Mouse (Mus musculus) adrenal gland, adult 8-10 months (tissue): ENCODE measurements around the gene Sapcd1. TPM values are rescaled to one million over a fixed set of nuclear protein-coding genes. Genes with fewer than 3 reads are reported as not detected.

ENCODE experiments used
- DNase-seq: peaks from one replicate; pipeline ENCODE4 v3.0.0; 2022
- total RNA-seq, 4 experiments: library from RNA; stranded (reverse); gene quantifications; 2 replicates each; pipeline ENCODE4 v1.2.4; 2022

Gene Sapcd1
- 1 to 10 TPM in 2 of 4 experiments, under 1 TPM in 2; 0.91 to 2.8 (median 0.99) TPM for total RNA-seq

DNA sequence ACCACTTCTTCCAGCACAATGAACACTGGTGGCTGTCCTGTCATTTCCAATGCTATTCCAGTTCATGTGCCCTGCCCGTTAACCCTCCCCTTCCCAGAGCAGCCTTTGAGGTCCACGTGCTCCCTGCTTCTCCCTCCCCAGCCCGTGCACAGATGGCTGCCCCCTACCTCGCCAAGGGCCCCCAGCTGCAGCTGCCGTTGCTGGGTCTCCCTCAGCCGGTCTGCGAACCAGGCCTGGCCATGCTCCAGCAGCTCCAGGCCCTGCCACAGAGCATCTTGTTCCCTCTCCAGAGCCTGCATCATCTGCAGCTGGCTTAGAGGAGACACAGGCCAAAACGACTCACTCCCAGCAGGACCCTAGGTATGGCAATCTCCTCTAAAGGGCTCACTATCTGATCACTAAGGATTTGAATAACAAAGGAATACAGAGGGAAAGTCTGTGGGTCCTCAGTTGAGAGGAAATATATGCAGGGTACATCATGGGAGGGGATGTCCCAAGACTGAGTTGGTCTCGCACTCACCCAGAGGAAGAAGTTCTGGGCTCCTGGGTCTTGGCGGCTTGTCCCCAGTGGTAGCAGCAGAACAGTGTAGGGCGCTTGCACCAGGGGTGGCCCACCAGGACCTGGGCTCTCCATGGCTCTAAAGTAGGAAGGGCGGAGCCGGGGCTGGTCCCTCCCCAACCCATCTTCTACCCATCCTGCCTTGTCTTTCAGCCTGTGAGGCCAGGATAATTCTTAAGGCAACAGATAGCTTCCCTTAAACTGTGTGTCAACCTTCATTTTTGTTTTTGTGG is at the start of gene Sapcd1:
TSS of gene Sapcd1 (minus strand) at position 740 of the 792 bp plus-strand sequence.
- DNase-seq: no peak

DNA sequence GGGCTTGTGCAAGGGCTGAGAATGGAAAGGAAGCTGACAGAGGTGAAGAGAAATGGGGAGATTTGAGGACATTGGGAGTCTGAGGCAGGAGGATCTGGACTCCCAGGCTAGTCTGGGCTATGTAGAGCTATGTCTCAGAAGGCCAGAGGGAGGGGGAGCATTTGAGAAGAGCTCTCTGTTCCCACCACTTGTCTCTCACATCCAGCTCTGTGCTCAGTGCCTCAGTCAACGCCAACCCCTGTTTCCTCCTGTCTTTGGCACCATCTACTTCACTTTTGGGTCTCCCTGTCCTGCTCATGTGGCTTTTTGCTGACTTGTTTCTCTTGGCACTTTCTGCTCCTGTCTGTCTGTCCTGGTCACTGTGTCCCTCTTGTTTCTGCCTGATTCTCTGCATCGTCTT is 49.5 kb upstream of the Sapcd1 start:
- DNase-seq: no peak

DNA sequence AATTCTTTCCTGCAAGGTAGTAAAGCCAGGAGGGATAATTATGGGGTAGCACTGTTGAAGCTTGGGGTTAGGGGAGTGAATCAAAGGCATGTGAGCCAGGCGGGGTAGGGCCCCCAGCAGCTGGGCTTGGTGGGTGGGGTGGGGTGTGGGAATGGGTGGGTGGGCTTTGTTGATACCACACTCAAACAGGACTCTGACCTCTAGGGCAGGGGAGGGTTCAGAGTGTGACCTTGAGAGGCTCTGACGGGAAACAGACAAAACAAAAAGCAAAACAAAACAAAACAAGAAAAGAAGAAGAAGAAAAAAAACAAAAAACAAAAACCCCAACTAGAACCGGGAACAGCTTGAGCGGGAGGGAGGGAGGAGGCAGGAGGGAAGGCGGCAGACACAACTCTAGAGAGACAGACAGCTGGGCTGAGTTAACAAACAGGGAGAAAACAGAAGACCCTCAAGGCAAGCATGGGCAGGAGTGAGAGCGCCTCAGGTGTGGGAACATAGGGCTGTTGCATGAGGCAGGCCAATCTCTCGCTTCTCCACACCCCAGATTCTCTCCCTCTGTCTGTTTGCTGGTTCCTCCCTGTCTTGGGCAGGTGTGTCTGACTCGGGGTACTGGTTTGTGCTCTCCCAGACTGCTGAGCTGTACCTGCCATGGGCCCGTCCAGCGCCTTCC is 48.8 kb upstream of the Sapcd1 start, which contains the start of gene Ly6g6e:
TSS of gene Ly6g6e (plus strand) at position 396 of the 670 bp plus-strand sequence.
- no peak for DNase-seq

DNA sequence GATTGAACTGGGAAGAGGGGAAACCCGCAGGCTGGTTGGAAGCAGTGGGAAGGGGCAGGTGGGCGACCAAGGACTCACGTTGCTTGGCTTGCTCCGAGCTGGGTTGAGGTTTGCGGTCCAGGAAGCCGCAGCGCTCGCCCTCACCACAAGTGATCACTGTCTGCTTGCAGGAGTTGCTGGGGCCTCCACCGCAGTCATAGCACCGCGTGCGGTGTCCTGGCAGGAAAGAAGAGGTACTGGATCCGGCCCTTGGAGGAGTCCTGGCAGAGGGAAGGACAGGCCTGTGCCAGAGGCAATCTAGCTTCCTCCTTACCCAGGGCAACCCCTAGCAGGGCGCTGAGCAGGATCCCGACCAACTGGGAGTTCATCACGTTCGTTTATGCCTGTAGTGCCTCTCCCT is 46.3 kb upstream of the Sapcd1 start:
- no peak for DNase-seq

DNA sequence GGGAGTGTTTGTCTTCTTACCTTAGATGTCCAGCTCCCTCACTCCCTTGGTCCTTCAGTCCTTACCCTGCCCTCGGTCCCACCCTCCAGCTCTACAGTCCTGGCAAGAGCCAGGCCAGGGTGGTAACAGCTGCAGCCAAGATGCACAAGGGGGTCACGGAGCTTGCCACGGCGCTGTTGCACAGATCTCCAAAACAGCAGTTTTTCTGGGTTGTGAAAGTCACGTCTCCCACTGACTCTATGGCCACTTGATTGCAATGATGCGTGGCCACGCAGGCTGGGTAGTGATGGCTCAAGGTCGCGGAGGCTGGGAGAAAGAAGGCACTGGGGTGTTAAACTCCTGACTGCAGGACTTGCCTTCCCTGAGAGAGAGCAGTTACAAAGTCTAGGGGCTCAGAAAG is 43.6 kb upstream of the Sapcd1 start:
- DNase-seq: no peak

DNA sequence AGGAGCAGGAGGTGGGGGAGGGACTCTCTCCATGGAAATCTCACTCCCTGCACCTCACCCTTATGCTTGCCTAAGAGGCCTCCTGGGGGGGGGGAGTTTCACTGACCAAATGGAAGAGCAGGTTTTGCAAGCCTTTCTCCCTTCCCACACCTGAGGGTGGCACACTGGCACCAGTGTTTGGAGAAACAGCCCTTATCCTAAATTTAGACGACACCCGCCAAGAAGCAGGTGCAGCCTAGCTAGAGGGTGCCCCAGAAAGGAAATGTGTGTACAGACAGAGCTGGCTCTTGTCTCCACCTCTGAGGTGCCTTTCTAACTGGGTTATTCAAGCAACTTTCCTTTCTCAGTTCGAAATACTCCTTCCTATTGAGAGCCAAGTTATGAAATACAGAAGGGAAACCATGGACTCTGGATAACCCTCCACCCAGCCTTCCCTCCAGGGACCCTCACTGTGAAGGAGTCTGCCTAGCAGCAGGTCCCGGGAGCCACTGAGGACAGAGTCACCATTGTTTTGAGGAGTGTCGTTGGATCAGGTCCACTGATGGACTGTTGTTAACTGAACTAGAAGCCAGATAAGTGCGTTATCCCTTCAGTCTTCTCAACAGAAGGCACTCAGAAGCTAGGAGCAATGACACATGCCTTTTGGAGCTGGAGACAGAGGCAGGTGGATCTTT is 42.9 kb upstream of the Sapcd1 start:
- DNase-seq: no peak

DNA sequence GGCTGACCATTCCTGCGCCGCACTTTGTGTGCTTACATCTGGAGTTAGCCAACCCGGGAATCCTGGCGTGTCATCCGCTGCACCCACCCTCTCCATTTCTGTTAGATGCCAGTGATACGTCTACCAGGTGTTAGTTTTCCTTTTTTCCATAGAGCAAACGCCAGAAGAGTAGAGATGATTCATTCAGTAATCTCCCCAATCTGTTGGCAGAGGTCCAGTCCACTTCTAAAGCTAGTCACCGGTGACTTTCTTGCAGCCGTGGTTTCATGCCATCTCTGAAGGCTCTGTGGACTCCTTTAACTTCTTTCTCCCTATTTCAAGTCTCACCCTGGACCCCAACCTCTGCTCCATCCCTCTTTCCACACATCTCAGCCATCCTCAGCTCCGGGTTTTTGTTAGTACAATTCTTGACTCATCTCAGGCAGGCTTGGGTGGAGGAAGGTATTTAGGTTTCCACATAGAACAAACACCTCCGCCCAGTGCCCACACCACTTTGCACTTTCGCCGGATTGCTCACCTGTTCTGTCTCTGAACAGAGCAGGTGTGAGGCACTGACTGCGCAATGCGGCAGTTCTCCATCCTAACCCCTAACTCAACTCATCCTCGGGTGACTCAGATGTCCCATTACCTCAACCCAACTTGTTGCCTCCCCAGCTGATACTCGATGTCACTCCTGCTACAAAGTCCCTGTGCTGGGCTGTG is 40.5 kb upstream of the Sapcd1 start:
- DNase-seq: no peak

DNA sequence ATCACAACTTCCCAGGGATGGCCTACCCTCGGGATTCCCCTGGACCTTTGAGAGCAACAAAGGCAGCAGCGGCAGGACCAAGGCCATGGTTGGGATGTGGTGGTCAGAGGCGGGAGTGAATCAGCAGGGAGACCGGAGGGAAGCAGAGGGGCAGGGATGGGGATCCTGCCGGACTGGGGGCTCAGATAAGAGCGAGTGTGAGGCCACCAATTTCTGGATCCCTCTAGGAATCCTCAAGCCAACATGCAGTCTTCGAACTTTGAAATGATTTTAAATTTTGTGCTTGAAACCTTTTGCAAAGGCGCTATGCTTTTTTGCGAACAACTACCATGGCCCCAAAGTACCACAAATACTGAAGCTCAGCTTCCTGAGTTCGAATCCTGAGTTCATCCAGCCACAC is 38.3 kb upstream of the Sapcd1 start, which contains the start of gene Mpig6b:
TSS of gene Mpig6b (minus strand) at position 101 of the 400 bp plus-strand sequence.
- DNase-seq: no peak

DNA sequence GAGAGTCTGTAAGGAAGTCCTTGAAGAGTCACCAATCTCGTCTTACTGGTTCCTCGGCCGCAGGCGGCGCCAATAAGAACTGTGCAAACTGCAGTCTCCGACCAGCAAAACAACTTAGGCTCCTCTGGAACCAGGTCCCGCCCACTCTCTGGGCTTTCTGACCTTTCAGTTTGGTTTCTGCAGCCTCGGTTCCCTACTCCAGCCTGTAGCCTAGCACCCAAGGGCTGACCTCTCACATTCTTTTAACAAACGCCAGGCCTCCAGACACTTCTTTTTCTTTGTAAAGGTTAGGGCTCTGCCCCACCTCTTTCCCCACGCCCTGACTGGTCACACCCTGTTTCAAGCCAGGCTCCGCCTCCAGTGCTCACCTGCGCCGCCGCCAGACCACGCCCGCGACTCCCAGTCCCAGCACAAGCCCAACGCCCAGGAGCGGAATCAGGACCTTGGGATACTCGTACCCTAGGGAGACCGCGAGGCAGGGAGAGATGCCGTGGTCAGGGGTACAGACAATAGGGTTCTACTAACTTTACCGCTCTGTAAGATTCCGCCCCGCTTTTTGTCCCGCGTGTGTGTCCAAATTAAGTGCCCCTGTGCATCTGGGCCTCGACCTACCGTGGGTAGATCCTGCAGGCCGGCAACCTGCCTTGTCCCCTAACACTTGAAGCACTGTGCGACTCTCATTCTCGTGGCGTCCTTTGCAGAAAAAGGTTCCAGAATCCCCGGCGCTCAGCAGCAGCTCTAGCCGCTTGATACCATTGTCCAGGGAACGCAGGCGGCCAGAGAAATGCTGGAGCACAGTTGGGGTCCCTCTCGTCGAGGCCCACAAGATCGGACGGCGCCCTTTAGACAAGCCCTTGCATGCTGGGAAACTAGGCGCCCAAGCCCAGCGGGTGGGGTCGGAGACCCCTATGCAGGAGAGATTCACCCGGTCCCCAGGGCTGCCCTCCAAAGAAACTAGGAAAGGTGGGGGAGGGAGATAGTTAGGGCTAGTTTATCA is 37.4 kb upstream of the Sapcd1 start, which contains the start of gene Ly6g6c:
TSS of gene Ly6g6c (plus strand) at position 438 of the 997 bp plus-strand sequence.
- no peak for DNase-seq

DNA sequence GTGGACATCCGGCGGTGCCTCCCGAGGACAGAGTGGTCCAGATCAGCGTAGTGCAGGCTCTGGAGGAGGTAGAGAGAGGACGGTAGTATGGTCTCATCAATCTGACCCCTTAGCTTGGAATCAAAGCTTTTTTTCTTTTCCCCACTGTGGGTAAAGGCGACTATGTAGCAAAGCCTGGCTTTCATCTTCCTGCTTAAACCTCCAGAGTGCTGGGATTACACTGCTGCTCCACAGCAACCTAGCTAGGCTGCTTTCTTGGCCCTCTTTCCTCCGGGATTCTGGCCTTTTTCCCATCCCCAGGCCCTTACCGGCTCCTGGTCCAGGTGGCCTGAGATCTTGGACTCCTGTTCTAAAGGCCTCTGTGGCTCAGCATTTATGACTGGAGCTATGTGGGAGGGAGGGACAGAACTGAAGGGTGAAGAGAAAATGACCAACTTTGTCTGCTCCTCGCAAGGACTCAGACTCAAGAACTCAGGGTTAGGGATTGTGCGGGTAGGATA is 36.6 kb upstream of the Sapcd1 start:
- DNase-seq: no peak

DNA sequence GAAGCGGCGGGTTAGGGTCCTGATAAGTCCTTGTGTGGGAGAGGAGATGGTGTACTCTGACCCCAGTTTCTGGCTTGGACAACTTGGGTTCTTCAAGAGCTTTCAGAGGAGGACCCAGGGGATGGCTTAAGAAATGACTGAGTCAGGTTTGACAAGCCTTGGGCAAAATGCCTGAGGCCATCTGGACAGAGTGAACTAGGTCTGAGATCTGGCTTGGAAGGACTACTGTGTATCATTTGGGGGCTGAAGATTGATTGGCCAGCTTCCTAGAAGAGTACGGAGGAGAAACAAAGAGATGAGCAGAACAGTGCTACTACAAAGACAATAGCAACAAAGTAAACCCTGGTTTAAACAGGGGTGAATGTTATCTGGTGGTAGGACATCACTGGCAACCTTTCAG is 35.6 kb upstream of the Sapcd1 start:
- no peak for DNase-seq

DNA sequence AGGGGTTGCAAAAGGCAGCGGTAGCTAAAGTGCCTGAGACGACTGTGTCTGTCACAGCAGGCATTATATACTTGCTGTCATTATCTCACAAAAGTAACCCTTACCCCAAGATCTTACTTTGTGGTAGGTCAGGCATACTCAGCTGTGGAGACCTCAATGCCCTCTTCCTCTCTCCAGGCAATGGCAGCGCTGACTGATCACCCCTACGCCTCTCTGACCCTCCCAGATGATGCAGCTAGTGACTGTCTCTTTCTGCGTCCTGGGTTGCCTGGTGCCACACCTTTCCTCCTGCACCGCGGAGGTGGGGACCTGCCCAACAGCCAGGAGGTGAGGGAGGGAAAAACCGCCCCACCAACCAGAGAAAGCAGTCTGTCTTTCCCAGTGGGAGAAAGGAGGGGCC is 33.5 kb upstream of the Sapcd1 start:
- DNase-seq: no peak

DNA sequence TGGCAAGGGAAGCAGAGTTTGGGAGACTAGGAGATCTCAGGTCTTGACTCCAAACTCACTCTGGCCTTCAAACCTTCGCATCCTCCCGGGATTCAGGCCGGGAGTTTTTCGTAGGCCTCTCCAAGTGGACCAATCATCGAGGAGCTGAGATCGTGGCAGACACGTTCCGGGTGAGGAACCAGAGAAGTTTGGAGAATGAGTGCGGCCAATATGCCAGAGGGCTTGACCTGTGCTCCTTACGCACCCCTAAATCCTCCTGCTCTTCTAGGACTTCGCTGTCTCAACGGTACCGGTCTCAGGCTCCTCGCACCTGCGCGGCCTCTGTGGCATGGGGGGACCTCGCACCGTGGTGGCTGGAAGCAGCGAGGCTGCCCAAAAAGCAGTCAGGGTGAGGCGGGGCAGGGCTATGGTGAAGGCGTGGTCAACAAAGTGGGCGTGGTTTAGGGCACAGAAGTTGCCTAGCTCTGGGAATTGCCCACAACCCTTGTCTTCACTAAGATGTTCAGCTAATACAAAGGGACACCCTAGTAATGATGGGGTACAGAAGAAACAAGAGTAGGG is 33.0 kb upstream of the Sapcd1 start:
- DNase-seq: no peak

DNA sequence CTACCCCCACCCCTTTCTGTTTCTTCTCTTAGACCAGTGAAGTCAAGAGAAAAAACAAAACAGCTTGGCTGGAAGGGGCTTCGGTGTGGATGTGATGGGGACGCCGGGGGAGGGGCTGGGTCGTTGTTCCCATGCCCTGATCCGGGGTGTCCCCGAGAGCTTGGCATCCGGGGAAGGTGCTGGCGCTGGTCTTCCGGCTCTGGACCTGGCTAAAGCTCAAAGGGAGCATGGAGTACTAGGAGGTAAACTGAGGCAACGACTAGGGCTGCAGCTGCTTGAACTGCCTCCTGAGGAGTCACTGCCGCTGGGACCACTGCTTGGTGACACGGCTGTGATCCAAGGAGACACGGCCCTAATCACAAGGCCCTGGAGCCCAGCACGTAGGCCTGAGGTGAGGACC is 32.3 kb upstream of the Sapcd1 start:
- no peak for DNase-seq

DNA sequence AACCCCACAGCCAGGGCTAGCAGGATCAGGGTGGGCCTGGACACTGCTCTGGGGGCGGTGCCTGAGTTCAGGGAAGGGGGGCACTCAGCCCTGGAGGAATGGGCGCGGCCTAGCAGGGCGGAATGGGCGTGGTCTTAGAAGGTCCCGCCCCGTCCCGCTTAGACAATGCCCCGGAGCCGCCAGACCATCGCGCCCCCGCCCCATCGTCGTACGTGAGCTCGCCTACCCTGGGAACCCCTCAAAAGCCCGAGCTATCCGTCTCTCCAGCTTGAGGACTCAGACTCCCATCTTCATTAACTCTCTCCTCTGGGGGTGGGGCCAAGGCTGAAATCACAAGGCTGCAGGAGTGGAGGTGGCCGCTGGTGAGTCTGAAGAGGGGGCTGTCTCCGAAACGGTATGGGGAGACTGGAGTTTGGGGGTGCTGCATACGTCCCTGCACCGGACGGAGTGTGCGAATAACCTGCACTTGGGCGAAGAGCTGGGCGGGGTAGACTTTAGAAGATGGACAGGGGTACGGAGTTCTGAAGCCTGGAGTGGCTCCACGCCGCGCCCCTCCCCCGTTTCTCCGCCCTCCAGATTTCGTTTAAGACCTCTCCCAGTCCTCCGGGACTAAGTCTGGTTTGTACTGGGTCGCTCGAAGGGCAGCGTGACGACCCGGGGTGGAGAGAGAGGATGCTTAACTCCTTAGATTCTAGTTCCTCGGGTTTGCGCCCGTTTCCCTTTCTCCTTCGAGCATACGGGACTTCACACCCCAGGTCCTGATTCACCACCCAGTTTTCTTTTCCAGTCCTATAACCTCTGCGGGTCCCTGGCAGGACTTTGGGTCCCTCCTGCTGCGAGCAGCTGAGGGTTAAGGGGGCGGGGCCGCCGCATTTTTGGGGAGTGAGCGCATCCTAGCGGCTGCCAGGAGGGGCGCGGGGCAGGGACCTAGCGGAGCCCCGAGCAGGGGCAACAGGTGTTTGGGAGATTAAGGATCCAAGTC is 31.4 kb upstream of the Sapcd1 start, which contains the start of gene Ddah2:
TSS of gene Ddah2 (plus strand) at position 125 of the 982 bp plus-strand sequence.
- peak; percentile 75 for DNase-seq

DNA sequence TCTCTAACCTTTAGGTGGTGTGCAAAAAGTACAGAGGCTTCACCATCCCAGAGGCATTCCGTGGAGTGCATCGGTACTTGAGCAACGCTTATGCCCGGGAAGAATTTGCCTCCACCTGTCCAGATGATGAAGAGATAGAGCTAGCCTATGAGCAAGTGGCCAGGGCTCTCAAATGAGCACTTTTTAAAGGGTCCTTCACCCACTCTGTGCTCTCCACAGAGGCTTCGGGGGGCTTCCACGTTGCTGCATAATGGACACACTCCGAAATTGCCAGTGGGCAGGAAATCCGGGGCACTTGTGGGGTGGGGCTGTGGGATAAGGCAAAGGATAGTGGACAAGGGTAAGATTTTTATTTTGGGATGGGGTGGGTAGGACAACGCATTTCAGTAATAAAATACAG is 30.5 kb upstream of the Sapcd1 start:
- no peak for DNase-seq

DNA sequence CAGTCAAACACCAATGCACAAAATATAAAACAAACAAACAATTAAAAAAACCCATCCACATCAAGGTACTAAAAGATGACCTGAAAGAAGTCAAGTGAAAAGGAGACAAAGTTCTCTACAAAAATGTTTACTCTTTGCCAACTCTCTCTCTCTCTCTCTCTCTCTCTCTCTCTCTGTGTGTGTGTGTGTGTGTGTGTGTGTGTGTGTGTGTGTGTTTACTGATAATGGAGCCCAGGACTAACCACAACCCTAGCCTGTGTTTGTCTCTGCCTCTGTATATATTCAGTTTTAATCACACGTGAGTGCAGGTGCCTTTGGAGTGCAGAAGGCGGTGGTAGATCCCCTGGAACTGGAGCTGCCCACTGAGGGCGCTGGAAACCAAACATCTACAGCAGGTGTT is 29.3 kb upstream of the Sapcd1 start:
- DNase-seq: no peak

DNA sequence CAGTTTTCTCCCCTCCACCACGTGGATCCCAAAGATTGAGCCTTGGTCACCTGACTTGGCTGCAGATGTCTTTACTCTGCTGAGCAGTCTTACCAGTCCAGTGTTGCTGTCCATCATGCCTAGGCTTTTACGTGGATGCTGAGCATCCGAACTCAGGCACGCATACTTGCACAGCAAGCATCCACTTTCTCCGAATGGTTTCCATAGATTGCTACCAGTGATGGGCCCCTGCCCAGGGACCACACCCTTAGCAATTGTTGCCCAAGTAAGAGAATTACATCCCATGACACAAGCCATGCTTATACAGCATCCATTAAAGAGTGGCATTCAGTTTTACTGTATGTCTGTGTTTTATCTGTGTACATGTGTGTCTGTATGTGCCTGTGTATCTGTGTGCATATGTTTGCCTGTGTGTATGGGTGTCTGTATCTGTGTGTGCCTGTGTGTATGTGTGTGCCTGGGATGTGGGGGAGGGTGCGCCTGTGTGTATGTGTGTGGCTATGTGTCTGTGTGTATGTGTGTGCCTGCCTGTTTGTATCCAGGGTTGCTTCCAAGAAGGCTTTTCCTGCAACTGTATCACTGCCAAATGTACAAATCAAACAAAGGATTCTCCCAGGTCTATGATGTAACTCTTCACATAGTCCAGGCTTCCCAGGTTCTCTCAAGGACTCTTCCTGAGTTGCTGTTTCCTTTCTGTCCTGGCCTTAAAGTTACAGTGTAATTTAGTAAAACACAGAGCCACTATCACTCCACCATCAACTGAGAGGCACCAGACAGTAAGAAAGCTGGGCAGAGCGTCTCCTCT is 28.1 kb upstream of the Sapcd1 start:
- DNase-seq: no peak
